Mouse (Mus musculus) stomach, postnatal 0 days (tissue): ENCODE results near the gene Fam213b.

Source experiments
- CTCF ChIP-seq: IDR thresholded peaks from 2 replicates; pipeline ENCODE4 v1.5.1; 2016; ENCODE audit warnings: antibody characterized with exemption, low read depth, mild to moderate bottlenecking, moderate library complexity
- EP300 ChIP-seq: optimal IDR thresholded peaks from 2 replicates; pipeline ENCODE3; 2016; ENCODE audit warnings: antibody characterized with exemption

DNA sequence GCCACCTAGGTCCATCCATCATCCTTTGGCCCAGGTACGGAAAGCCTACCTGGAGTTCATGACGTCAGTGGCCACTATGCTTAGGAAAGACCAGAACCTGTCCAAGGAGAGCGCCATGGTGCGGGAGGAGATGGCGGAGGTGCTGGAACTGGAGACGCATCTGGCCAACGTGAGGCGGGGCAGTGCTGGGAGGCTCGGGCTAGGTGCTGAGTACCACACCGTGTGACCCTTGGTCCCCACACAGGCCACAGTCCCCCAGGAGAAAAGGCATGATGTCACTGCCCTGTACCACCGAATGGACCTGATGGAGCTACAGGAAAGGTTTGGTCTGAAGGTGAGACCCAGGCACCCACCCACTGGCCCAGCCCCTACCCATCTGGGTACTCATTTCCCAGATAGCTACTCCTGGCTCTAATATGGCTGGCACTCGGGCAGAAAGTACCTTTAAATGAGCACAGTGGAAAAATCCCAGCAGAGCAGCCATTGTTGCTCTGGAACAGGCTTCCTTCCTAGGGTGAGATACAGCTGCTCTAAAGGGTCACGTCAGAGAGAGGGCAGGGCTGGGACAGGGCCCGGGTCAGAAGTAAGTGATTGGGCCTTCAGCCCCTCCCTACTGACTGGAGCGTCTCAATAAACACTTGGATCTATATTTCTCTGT lies 11.2 kb downstream of the Fam213b start:
- no peak for TF ChIP-seq CTCF
- no peak for TF ChIP-seq EP300
